Mouse (Mus musculus) ovary, postnatal 36 days (tissue): ENCODE data around the gene Zscan12.
A peak's percentile ranks its signal among the peaks of the same experiment; 100 is the strongest.

Experiments used
- DNase-seq: peaks from one replicate; pipeline ENCODE4 v3.0.0; 2022; ENCODE audit warnings: low spot score, mixed read lengths

The Zscan12 gene

GRCm38 (mm10) chr13:21402287-21402846 lies 39.7 kb downstream of the Zscan12 start, which contains the start of gene Zkscan3:
Zkscan3 (minus strand) TSS chr13:21402755.
- peak; percentile 80 for DNase-seq

DNA sequence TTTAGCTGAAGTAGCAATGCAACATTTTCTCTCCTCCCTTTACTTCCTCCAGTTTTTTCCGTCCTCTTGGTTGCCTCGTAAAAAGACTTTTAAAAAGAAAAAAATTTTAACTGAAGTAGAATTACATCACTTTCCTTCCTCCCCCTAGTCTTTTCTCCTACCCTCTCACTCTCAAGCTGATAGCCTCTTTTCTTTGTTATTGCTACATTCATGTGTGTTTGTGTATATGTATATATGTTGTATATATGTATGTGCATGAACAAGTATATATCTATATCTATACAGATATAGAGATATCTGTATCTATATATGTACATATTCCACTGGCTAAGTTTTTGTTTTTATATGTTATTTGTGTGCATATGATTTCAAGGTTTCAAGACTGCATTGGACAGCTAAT lies 40.2 kb downstream of the Zscan12 start:
- no peak for DNase-seq

GRCm38 (mm10) chr13:21407341-21407740 lies 44.7 kb downstream of the Zscan12 start:
- no peak for DNase-seq

- DNase-seq: peak; percentile 75
Observed at GRCm38 (mm10) chr13:21407969-21408804, 45.6 kb downstream of the Zscan12 start.

DNA sequence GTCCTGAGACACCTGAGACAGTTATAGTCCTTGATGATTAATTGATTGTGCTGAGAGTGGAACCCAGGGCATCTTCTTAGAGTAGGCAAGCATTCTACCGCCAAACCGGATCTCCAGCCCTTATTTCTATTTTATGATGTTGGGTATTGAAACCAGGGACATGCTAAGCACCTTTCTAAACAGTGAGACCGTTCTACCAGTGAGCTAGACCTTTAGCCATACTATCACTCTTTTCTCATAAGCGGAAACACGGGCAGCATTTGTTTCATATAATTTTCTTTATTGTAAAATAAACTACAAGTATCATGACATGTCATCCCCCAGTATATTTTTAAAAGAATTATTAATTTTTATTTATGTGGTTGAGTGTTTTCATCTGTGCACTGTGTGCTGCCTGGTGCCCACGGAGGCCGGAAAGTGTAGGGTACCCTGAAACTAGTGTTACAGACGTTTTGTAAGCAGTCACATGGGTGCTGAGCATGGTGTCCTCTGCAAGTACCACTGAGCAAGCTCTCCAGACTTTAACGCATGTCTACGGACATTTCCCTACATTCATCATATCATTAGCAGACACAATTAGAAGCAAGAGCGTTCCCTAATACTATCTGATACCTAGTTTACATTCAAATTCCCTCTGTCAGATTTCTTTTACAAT lies 46.3 kb downstream of the Zscan12 start:
- no peak for DNase-seq

- no peak for DNase-seq
Observed at GRCm38 (mm10) chr13:21414231-21415212, 51.9 kb downstream of the Zscan12 start.

DNA sequence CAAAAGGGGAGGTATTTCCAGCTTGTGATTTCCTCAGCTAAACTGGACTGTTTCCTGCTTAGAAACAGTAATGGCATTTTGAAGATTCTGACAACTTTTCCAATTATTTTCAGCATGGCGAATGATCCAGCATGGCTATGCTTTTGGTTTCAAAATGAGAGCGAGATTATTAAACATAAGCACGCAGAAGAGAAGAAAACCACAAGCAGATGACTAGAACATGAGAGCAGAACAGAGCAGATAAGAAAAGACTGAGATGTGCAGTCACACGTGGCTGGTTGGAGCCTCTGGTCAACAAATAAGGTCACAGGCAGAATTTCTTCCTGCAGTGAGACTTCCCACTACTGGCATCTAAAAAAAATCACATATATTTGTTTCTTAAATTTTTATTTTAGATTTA lies 52.6 kb downstream of the Zscan12 start:
- DNase-seq: no peak

DNA sequence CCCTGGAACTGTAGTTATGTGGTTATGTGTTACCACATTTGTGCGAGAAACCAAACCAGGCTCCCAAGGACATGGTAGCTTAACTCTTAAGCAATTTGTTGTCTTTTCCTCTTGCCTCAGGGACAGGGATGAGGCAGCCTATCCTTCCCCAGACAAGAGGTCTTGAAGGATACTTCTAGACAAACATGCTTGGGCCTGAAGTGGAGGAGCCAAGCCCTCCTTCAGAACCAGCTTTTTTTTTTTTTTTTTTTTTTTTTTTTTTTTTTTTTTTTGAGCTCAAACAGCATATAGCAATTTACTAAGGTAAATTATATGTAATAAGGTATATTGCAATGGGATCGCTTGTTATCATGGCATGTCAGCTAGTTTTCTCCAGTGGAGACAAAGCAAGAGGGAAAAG lies 53.1 kb downstream of the Zscan12 start:
- DNase-seq: no peak

DNA sequence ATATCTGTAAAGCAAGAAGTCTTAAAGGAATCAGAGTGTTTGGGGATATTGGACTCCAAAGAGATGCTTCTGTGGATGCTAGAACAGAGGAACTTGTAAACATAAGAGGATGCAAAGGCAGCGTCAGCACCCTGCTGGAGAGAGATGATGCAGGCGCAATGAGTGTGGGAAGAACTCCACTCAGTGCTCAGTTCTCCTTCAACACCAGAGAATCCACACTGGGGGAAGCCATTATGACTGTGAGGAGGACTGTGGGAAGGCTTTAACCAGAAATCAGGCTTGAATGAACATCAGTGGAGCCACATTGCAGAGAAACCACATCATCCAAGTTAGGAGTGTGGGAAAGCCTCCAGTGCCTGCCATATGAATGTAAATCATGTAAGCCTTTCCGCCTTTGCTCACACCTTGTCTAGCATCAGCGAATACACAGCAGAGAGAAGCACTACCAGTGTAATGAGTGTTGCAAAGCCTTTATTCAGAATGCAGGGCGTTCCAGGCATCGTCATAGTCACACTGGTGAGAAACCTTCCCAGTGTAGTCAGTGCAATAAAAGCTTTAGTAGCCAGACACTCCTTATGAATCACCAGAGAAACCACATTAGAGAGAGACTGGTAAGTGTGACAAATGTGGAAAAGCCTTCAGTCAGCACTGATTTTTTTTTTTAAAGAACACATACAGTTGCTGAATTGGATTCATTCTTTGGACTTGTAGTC lies 54.8 kb downstream of the Zscan12 start:
- no peak for DNase-seq

DNA sequence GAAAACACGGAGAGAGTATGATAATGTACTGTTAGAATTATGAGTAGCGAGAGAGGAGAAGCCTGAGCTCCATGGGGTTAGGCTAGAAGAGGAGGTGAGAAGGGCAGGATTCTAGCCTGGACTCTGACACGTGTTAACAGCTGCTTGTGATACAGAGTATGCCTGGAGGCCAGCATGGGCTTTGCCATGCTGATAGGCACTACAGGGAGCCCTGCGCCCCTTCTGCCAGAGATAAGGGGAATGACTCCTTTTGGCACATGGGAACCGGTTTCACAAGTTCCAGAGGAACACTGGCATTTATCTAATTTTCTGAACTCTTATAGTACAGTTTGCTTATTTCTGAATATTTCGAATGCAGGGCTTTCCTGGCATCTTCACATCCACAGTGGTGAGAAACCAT lies 56.2 kb downstream of the Zscan12 start:
- no peak for DNase-seq
